Mouse (Mus musculus): ENCODE data around the gene Ethe1. TPM values are rescaled to one million over a fixed set of nuclear protein-coding genes. Genes with fewer than 3 reads are reported as not detected.

The Ethe1 gene
- 18.7 and 25.3 TPM in 2 replicates for polyA plus RNA-seq (2012; ENCODE audit: low replicate concordance)

GRCm38 (mm10) chr7:24587330-24588105 lies at the start of gene Ethe1, which contains the start of gene Zfp575:
TSS of gene Ethe1 (plus strand) at chr7:24587543.
TSS of gene Zfp575 (minus strand) at chr7:24587641.

GRCm38 (mm10) chr7:24546068-24546614 lies 41.2 kb upstream of the Ethe1 start, which contains the start of the genes Pinlyp and Xrcc1:
TSS of gene Pinlyp (minus strand) at chr7:24546118.
TSS of gene Xrcc1 (plus strand) at chr7:24546289.

DNA sequence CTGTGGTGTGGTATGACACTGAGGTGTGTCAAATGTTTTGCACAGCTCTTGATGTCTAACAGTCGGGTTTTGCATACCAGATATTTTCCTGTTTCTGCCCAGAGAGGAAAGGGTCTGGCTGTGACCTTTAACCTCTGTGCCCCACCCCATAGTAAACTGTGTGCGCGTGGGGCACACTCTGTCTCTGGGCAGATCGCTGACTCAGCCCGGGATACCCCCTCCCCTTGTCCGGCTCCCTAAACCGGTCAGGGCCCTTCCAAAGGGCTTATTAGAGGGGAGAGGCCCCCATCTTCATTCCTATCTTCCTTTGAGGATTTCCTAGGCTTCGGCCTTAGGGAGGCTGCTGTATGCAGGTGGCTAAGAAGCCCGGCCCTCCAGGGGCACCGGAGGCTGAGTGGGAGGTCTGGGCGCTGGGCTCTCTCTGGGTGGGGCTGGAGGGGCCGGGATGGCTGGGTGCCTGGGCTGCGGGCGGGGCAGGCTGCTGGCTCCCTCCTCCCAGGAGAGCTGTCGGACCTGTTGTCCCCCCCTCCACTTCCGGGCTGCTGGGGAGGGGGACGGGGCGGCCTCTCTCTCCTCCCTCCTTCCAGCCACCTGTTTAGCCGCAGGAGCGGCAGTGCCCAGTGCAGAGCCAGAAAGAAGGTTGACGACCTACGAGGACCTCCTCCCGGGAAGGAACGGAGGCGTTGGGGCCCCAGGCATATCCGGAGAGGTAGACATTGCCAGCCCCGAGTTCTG lies 23.0 kb downstream of the Ethe1 start, which contains the start of gene Phldb3:
Gene Phldb3 (plus strand): TSS at position 620 of the 735 bp plus-strand sequence.

DNA sequence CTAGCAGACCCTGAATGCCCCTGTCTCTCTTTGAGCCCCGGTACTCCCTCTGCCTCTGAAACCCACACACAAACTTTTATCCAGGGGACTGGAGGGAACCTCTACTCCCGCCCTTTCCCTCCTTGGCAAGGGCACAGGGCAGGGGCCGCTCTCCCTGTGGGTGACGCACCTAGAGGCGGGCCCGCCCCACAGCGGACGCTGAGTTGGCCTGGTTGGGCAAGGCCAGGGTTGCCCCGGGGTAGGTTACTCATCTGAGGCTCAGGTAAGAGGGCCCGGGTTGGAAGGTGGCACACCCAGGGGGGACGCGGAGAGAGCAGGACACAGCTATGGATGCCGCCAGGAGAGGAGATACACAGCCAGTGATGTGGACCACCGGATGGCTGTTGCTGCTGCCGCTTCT lies 48.9 kb downstream of the Ethe1 start, which contains the start of gene Lypd3:
Gene Lypd3 (plus strand): TSS at position 287 of the 400 bp plus-strand sequence.

Other genes starting within 250 kb of the Ethe1 start
- not detected in 2 replicates for gene Lypd5, start 238.3 kb upstream of the Ethe1 start, polyA plus RNA-seq (2012; ENCODE audit: low replicate concordance)
- gene Kcnn4, start 217.3 kb upstream of the Ethe1 start, polyA plus RNA-seq (2012; ENCODE audit: low replicate concordance): 79.8 and 80.4 TPM in 2 replicates
- gene Smg9, start 187.9 kb upstream of the Ethe1 start, polyA plus RNA-seq (2012; ENCODE audit: low replicate concordance): 61.7 and 154 TPM in 2 replicates
- not detected in 2 replicates for gene Irgc1, start 135.2 kb upstream of the Ethe1 start, polyA plus RNA-seq (2012; ENCODE audit: low replicate concordance)
- gene Plaur, start 125.1 kb upstream of the Ethe1 start, polyA plus RNA-seq (2012; ENCODE audit: low replicate concordance): 117 and 298 TPM in 2 replicates
- 2.0 and 2.4 TPM in 2 replicates for gene Cadm4, start 105.5 kb upstream of the Ethe1 start, polyA plus RNA-seq (2012; ENCODE audit: low replicate concordance)
- gene Zfp428, start 80.5 kb upstream of the Ethe1 start, polyA plus RNA-seq (2012; ENCODE audit: low replicate concordance): 7.0 and 19.2 TPM in 2 replicates
- not detected in 2 replicates for gene AC161166.1, start 75.1 kb upstream of the Ethe1 start, polyA plus RNA-seq (2012; ENCODE audit: low replicate concordance)
- 12.8 and 24.4 TPM in 2 replicates for gene Irgq, start 56.9 kb upstream of the Ethe1 start, polyA plus RNA-seq (2012; ENCODE audit: low replicate concordance)
- gene Pinlyp, start 41.4 kb upstream of the Ethe1 start, polyA plus RNA-seq (2012; ENCODE audit: low replicate concordance): 0.44 TPM in 1 of 2 replicates, not detected in the other
- gene Xrcc1, start 41.3 kb upstream of the Ethe1 start, polyA plus RNA-seq (2012; ENCODE audit: low replicate concordance): 98.5 and 301 TPM in 2 replicates
- gene Zfp575, start 98 bp downstream of the Ethe1 start, polyA plus RNA-seq (2012; ENCODE audit: low replicate concordance): 0.53 and 2.1 TPM in 2 replicates
- 14.0 and 33.6 TPM in 2 replicates for gene Phldb3, start 23.2 kb downstream of the Ethe1 start, polyA plus RNA-seq (2012; ENCODE audit: low replicate concordance)
- gene Lypd3, start 49.0 kb downstream of the Ethe1 start, polyA plus RNA-seq (2012; ENCODE audit: low replicate concordance): 0.09 TPM in 1 of 2 replicates, not detected in the other
- gene Tex101, start 89.1 kb downstream of the Ethe1 start, polyA plus RNA-seq (2012; ENCODE audit: low replicate concordance): 0.11 TPM in 1 of 2 replicates, not detected in the other
- not detected in 2 replicates for gene BC049730, start 121.7 kb downstream of the Ethe1 start, polyA plus RNA-seq (2012; ENCODE audit: low replicate concordance)
- not detected in 2 replicates for gene Gm4763, start 139.4 kb downstream of the Ethe1 start, polyA plus RNA-seq (2012; ENCODE audit: low replicate concordance)
- 13.0 and 17.4 TPM in 2 replicates for gene Cd177, start 172.8 kb downstream of the Ethe1 start, polyA plus RNA-seq (2012; ENCODE audit: low replicate concordance)
- 0.33 and 0.85 TPM in 2 replicates for gene Ceacam10, start 189.7 kb downstream of the Ethe1 start, polyA plus RNA-seq (2012; ENCODE audit: low replicate concordance)

Measured in hematopoietic multipotent progenitor cell, adult 10-12 weeks (in vitro differentiated cells).